Mouse (Mus musculus) small intestine, adult 2 months (tissue): Measurements from ENCODE around the gene Gm20388. TPM values are rescaled to one million over a fixed set of nuclear protein-coding genes. Genes with fewer than 3 reads are reported as not detected.

Experiments used
- H3K27ac ChIP-seq: fragments of 200-500 bp; 2 replicates; pipeline ENCODE4 v1.5.1; 2012; ENCODE audit warnings: low read depth, low read length, control low read depth, inconsistent platforms; ENCODE audit not compliant: insufficient read depth
- H3K27me3 ChIP-seq: fragments of 200-500 bp; 2 replicates; pipeline ENCODE4 v1.6.1; 2012; ENCODE audit warnings: mild to moderate bottlenecking, moderate library complexity, low read length, inconsistent platforms; ENCODE audit not compliant: control insufficient read depth, insufficient read depth
- H3K36me3 ChIP-seq: fragments of 200-500 bp; 2 replicates; pipeline ENCODE4 v1.6.1; 2012; ENCODE audit warnings: mild to moderate bottlenecking, low read length, control low read depth, inconsistent platforms; ENCODE audit not compliant: control insufficient read depth, insufficient read depth
- H3K4me1 ChIP-seq: fragments of 200-500 bp; 2 replicates; pipeline ENCODE4 v1.6.1; 2012; ENCODE audit warnings: low read length, inconsistent platforms, mixed read lengths; ENCODE audit not compliant: control insufficient read depth, insufficient read depth, insufficient read length
- H3K4me3 ChIP-seq: fragments of 200-500 bp; 2 replicates; pipeline ENCODE4 v1.5.1; 2012; ENCODE audit warnings: low read depth, mild to moderate bottlenecking, control low read depth, inconsistent platforms, low read length, moderate library complexity
- CTCF ChIP-seq: fragments of 200-500 bp; IDR thresholded peaks from 2 replicates; pipeline ENCODE4 v1.5.1; 2012; ENCODE audit warnings: low read depth, mild to moderate bottlenecking, control low read depth, inconsistent platforms, low read length, moderate library complexity, mixed read lengths; ENCODE audit not compliant: insufficient replicate concordance, insufficient read length; ENCODE audit errors: extremely low read depth
- POLR2A ChIP-seq: fragments of 200-500 bp; IDR thresholded peaks from 2 replicates; pipeline ENCODE4 v1.6.1; 2012; ENCODE audit warnings: low read depth, mild to moderate bottlenecking, control low read depth, inconsistent platforms, low read length, moderate library complexity
- WGBS: fragments of 180-500 bp; shearing (Covaris S2); methylation state at CpG from one replicate; pipeline ENCODE4 v1.1.7; 2018; 5-methylcytosine and 5-hydroxymethylcytosine counted together
- polyA plus RNA-seq: library from polyadenylated mRNA; depleted of rRNA; stranded (reverse); fragments of >200 nt; gene quantifications from 2 replicates; pipeline ENCODE4 v1.2.3, GENCODE M21; 2012

Gm20388 gene
- polyA plus RNA-seq, 1 experiment = 37.3 TPM

DNA sequence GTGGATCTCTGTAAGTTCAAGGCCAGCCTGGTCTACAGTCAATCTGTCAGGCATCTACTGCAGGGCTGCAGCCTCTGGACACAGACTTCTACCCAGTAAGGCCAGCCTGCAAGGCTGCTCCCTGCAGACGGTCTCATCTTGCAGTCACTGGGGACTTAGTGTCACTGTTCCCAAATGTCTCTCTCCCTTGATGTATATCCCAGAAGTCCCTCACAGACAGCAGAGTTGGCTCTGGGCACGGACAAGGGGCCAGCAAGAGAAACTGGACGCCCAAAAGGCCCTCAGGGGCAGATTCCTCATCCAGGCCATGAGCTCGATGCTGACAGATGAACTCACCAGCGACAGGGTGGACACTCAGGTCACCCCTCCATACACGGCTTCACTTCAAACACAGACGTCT is 1661.5 kb downstream of the Gm20388 start:
- Histone ChIP-seq H3K4me1 (peaks cover 7% of the 10 kb centered on the region; the same call in 1 of the 2 replicates), H3K27me3 (no peaks in the 10 kb centered on the region), H3K4me3 (no peak overlapping the region), H3K27ac (no peak overlapping the region), H3K36me3 (no peaks in the 10 kb centered on the region)
- TF ChIP-seq POLR2A (no peak), CTCF (no peak)
- WGBS = 91% methylated on average over 7 of the region's 7 CpGs

- H3K4me3 ChIP-seq = no peak overlapping the region
- H3K27me3 ChIP-seq = no peaks in the 10 kb centered on the region
- H3K4me1 ChIP-seq = peaks cover 7% of the 10 kb centered on the region; the same call in 1 of the 2 replicates
- 29% methylated on average over 3 of the region's 3 CpGs for WGBS
- 0 out of 2 replicates have a peak, but pooled peaks have one; percentile 11 for TF ChIP-seq POLR2A
- no peak for TF ChIP-seq CTCF
- no peak overlapping the region for H3K27ac ChIP-seq
- H3K36me3 ChIP-seq = no peaks in the 10 kb centered on the region
Observed at GRCm38 (mm10) chr8:121573275-121573674, 1662.6 kb downstream of the Gm20388 start.

DNA sequence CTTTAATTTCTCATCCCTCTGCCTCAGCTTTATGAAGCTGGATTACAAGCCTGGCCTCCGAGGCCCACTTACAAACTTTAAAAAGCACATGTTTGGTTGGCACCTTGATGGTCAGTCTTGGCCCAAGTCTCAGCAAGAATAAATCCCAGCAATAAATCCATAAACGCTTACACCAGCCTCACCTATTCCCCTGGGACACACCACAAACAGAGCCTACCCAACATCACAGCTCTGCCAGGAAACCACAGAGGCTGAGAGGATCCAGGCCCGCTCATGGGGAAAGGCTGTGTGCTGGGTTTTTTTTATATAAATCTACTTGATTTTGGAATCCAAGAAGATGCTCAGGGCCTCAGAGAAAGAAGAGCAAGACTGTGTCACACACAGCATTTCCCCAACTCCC is 1665.0 kb downstream of the Gm20388 start:
- no peak for TF ChIP-seq CTCF
- no peak for TF ChIP-seq POLR2A
- H3K27ac ChIP-seq = no peak overlapping the region
- H3K4me1 ChIP-seq = peaks cover 18% of the 10 kb centered on the region
- no peaks in the 10 kb centered on the region for H3K36me3 ChIP-seq
- 78% methylated on average over 3 of the region's 3 CpGs for WGBS
- no peak overlapping the region for H3K4me3 ChIP-seq
- H3K27me3 ChIP-seq = no peaks in the 10 kb centered on the region

DNA sequence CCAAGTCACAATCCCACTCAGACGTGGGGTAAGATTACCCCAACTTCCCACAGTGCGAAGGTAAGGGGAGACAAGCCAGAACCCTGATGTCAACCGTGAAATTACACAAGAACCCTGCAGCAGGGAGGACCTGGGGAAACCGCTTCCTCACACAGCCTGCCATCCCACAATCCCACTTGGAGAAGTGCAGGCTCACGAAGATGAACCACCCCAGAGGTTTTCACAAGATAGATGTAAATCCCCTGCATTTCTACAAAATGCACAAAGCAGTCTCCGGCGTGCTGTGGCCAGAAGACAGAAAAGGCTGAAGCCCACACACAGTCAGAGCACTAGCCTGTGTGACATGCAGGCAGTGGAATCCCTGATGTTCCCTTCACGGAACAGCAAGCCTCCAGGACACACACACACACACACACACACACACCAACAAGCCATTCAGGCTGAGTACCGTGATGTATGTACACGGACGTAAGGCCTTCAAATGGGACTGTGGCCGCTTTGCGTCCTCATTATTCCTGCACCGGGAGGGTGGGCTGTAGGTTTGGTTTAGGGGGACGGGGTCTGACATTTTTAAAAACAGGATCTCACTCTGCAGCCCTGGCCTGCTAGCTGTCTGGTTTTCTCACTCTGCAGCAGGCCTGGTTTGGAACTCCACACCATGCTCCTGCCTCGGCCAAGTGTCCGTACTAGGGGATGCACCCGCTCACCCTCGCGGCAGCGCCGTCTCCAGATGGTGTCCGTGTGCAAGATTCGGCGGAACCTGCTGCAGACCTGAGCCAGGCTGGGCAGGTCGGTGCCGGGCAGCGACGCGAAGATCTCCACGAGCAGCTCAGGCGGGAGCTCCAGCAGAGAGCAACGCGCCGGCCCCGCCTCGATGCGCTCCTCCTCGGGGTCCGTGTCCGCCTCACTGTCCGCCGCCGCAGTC is 1667.4 kb downstream of the Gm20388 start:
- 1% methylated on average over 44 of the region's 44 CpGs for WGBS
- Histone ChIP-seq H3K4me3 (peak overlapping the region; percentile 68), H3K4me1 (peaks cover 17% of the 10 kb centered on the region), H3K27me3 (no peaks in the 10 kb centered on the region), H3K27ac (no peak overlapping the region), H3K36me3 (no peaks in the 10 kb centered on the region)
- TF ChIP-seq POLR2A = no peak
- TF ChIP-seq CTCF = no peak

DNA sequence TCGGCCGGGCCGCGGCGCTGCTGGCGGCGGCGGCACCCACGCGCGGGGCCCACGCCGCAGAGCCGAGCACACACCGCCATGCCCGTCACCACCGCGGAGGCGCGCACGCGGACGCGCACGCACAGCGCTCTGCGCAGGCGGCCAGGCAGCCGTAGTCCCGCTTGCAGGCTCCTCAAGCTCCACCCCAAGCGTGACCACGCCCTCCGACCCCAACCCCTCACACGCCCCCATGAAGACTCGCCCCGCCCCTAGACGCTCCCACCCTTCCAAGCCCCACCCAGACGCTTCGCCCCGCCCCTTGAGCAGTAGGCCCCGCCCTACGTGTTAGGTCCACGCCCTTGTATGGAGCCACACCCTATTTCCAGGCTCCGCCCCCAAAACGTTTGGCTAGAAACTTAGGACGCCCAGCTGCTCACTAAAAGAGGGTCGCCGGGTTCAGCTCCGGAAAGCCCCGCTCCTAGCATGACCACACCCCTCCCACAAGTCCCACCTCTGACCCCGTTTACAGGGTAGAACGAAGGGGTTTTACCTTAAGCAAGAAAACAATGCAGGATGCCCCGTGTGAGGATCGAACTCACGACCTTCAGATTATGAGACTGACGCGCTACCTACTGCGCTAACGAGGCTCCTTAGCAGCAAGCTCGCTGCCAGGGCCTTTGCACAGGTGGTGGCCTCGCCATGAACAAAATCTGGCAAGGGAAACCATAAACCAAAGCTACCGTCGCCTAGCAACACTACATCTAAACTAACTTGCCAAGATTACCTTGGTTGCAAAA is 1668.2 kb downstream of the Gm20388 start, which contains the start of gene Fbxo31:
Gene Fbxo31, minus strand, starts transcription at position 131 of the 776 bp plus-strand sequence.
- peak within 1 kb of the TSS; percentile 35; the same call in 1 of the 2 replicates for H3K27ac ChIP-seq
- H3K4me1 ChIP-seq = peaks cover 12% of the 10 kb centered on the region
- no peak for TF ChIP-seq CTCF
- TF ChIP-seq POLR2A = peak; percentile 38; the same call in 1 of the 2 replicates
- no peaks in the 10 kb centered on the region for H3K27me3 ChIP-seq
- H3K4me3 ChIP-seq = peak within 1 kb of the TSS; percentile 68
- no peaks in the 10 kb centered on the region for H3K36me3 ChIP-seq
- WGBS = 1% methylated on average over 58 of the region's 63 CpGs

DNA sequence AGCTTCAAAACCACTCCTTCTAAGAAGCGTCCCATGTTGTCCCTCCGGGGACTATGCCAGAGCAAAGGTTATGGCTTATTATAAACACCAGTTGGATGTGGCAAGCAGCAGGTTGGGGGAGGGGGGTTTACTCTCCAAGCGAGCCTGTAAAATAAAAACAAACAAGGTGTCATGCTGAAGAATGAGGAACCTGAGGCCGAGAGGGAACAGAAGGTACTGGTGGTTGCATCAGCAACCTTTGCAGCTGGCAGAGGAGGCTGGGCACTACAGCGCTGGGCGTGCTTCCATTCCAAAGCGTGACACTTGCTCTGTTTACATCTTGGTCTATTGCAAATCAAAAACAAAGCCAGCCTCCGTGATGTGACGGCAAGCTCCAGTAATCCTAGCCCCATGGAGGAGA is 1669.8 kb downstream of the Gm20388 start:
- H3K27me3 ChIP-seq = no peaks in the 10 kb centered on the region
- H3K36me3 ChIP-seq = no peaks in the 10 kb centered on the region
- 7% methylated on average over 9 of the region's 9 CpGs for WGBS

GRCm38 (mm10) chr8:121583653-121584052 is 1673.0 kb downstream of the Gm20388 start:
- Histone ChIP-seq H3K36me3 (no peaks in the 10 kb centered on the region), H3K4me3 (no peak overlapping the region), H3K27ac (no peak overlapping the region), H3K4me1 (peaks cover 13% of the 10 kb centered on the region), H3K27me3 (no peaks in the 10 kb centered on the region)
- TF ChIP-seq POLR2A = no peak
- TF ChIP-seq CTCF = no peak
- WGBS = 49% methylated on average over 8 of the region's 8 CpGs

More for the DNA sequence above, 1669.8 kb downstream of the Gm20388 start:
- Histone ChIP-seq H3K4me1 (peaks cover 13% of the 10 kb centered on the region), H3K27ac (peak overlapping the region; percentile 42), H3K4me3 (no peak overlapping the region)
- TF ChIP-seq CTCF (no peak), POLR2A (no peak)
